Mouse (Mus musculus): ENCODE results near the gene Smim27.

- TF ChIP-seq CTCF (conservative IDR thresholded peaks at IDR 0.05; ENCODE audit: low read length) (no peak), NANOG (IDR thresholded peaks at IDR 0.05; ENCODE audit: borderline replicate concordance, low read length) (no peak)
Observed at GRCm38 (mm10) chr4:40227886-40228285, 41.5 kb upstream of the Smim27 start.

Data from E14TG2a.4 (cell line).